Mouse (Mus musculus) embryonic facial prominence, embryonic 15.5 days (tissue): Measurements from ENCODE around the gene Nup214. TPM values are rescaled to one million over a fixed set of nuclear protein-coding genes. Genes with fewer than 3 reads are reported as not detected.

ENCODE experiments used
- ATAC-seq: fragments of 200-750 bp; cut with Nextera tagmentation; 2 replicates; pipeline ENCODE4 v1.8.0; 2017; ENCODE audit warnings: low read depth, moderate TSS enrichment; ENCODE audit not compliant: insufficient number of reproducible peaks, low FRiP score, low TSS enrichment
- H3K27ac ChIP-seq: fragments of 300-500 bp; sonication (generic); replicated peaks from 2 replicates; pipeline ENCODE4 v1.5.1; 2015; ENCODE audit warnings: mild to moderate bottlenecking, inconsistent platforms
- H3K27me3 ChIP-seq: fragments of 300-500 bp; sonication (generic); 2 replicates; pipeline ENCODE4 v1.6.1; 2015; ENCODE audit warnings: inconsistent platforms
- H3K36me3 ChIP-seq: fragments of 300-500 bp; sonication (generic); 2 replicates; pipeline ENCODE4 v1.6.1; 2015; ENCODE audit warnings: mild to moderate bottlenecking, inconsistent platforms
- H3K4me1 ChIP-seq: fragments of 300-500 bp; sonication (generic); 2 replicates; pipeline ENCODE4 v1.6.1; 2015; ENCODE audit warnings: inconsistent platforms
- H3K4me2 ChIP-seq: fragments of 300-500 bp; sonication (generic); replicated peaks from 2 replicates; pipeline ENCODE4 v1.6.1; 2015; ENCODE audit warnings: mild to moderate bottlenecking, inconsistent platforms
- H3K4me3 ChIP-seq: fragments of 300-500 bp; sonication (generic); replicated peaks from 2 replicates; pipeline ENCODE4 v1.5.1; 2015; ENCODE audit warnings: mild to moderate bottlenecking, inconsistent platforms
- H3K9ac ChIP-seq: fragments of 300-500 bp; sonication (generic); 2 replicates; pipeline ENCODE4 v1.6.1; 2015; ENCODE audit warnings: inconsistent platforms
- H3K9me3 ChIP-seq: fragments of 300-500 bp; sonication (generic); replicated peaks from 2 replicates; pipeline ENCODE4 v1.6.1; 2016; ENCODE audit warnings: inconsistent platforms
- WGBS: fragments of 180-500 bp; shearing (Covaris S2); methylation state at CpG from one replicate; pipeline ENCODE4 v1.1.7; 2015; 5-methylcytosine and 5-hydroxymethylcytosine counted together
- polyA plus RNA-seq: library from polyadenylated mRNA; unstranded; fragments of >200 nt; fragmentation: Nextera tagmentation; extraction: Ambion mirVana; gene quantifications from 2 replicates; pipeline ENCODE4 v1.2.1, GENCODE M21; 2015

Gene Nup214
- polyA plus RNA-seq, 1 experiment from 2014 or later = 86.8 TPM

DNA sequence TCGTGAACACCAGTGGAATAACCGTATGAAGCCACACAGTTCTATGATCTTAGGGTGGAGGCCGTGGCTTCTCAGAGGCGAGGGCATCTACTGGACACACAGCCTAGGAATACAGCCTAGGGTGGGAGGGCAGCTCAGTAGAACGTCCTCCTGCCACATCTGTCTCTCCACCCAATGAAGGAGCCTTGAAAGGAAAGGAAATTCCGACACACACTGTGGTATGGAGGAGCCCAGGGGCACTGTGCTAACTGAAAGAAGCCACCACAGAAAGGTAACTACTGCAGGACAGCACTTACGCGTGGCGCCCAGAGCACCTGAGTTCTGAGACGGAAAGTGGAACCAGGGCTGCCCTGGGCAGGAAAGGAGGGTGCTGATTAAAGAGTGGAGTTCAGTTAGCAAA, 96.5 kb downstream of the Nup214 start:
- 91% methylated on average over 10 of the region's 10 CpGs for WGBS
- Histone ChIP-seq H3K4me2 (no peak overlapping the region), H3K27me3 (no peaks in the 10 kb centered on the region), H3K27ac (no peak overlapping the region), H3K36me3 (no peaks in the 10 kb centered on the region), H3K4me1 (0 out of 2 replicates have a peak, but pooled peaks cover 8% of the 10 kb centered on the region), H3K9ac (no peak overlapping the region), H3K4me3 (no peak overlapping the region), H3K9me3 (no peaks in the 10 kb centered on the region)
- ATAC-seq = no peak

DNA sequence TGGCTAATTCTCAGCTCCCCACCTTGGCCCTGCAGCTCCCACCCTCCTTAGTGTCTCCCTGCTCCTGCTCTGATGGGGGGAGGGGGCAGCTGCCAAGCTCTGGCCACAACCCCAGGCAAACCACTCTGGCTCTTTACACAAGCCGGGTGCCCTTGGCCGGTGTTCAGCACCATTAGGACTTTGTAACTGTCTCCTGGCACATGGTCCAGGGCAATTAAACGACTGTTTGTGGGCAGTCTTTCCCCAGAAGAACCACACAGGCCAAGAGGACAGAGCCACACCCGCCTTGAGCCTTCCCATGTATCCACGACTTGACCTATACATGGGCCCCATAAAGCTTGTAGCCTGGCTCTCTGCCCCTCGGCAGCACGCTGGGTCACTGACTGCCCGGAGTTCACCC, 100.2 kb downstream of the Nup214 start:
- no peaks in the 10 kb centered on the region for H3K36me3 ChIP-seq
- no peak for ATAC-seq
- H3K4me2 ChIP-seq = no peak overlapping the region
- H3K4me1 ChIP-seq = no peaks in the 10 kb centered on the region
- no peak overlapping the region for H3K27ac ChIP-seq
- no peaks in the 10 kb centered on the region for H3K9me3 ChIP-seq
- 54% methylated on average over 8 of the region's 8 CpGs for WGBS
- no peak overlapping the region for H3K4me3 ChIP-seq
- H3K27me3 ChIP-seq = no peaks in the 10 kb centered on the region
- no peak overlapping the region for H3K9ac ChIP-seq

DNA sequence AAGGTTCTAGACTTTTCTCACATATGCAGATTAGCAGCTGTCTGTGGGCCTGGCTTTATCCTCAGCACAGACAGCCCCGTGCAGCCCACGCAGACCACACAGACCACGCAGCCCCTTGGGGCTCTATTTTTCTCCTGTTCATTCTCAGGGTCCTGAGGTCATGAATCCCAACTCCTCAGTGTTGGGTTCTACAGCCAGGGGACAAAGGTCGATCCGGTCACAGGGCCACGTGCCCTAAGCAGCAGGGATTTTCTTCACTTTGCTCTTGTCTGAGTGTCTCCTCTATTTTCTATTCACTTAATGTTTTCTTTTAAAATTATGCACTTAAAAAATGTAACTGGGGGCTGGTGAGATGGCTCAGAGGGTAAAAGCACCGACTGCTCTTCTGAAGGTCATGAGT, 101.1 kb downstream of the Nup214 start:
- Histone ChIP-seq H3K4me2 (no peak overlapping the region), H3K4me1 (no peaks in the 10 kb centered on the region), H3K27ac (no peak overlapping the region), H3K9ac (no peak overlapping the region), H3K9me3 (no peaks in the 10 kb centered on the region), H3K27me3 (no peaks in the 10 kb centered on the region), H3K36me3 (no peaks in the 10 kb centered on the region), H3K4me3 (no peak overlapping the region)
- ATAC-seq = no peak
- 61% methylated on average over 7 of the region's 7 CpGs for WGBS

DNA sequence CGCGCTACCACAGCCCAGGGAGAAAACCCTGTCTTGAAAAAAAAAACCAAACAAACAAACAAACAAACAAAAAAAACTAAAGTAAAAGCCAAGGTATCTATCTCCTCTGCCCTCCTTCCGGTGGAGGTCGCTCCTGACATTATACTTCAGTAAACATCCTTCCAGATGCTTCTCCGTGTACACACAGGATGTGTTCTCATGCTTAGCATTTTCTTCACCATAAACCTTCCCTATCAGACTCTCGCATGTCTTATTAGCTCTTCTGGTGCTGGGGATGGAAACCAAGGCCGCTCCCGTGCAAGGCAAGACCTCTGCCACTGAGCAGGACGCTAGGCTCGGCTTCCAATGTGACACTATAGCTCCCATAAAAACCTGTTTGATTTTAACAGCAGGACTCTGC, 103.5 kb downstream of the Nup214 start:
- ATAC-seq = no peak
- H3K9ac ChIP-seq = no peak overlapping the region
- 89% methylated on average over 10 of the region's 10 CpGs for WGBS
- H3K27me3 ChIP-seq = peaks cover 14% of the 10 kb centered on the region
- H3K9me3 ChIP-seq = no peaks in the 10 kb centered on the region
- H3K4me3 ChIP-seq = no peak overlapping the region
- H3K4me1 ChIP-seq = 0 out of 2 replicates have a peak, but pooled peaks cover under 1% of the 10 kb centered on the region
- no peak overlapping the region for H3K4me2 ChIP-seq
- no peaks in the 10 kb centered on the region for H3K36me3 ChIP-seq
- no peak overlapping the region for H3K27ac ChIP-seq

DNA sequence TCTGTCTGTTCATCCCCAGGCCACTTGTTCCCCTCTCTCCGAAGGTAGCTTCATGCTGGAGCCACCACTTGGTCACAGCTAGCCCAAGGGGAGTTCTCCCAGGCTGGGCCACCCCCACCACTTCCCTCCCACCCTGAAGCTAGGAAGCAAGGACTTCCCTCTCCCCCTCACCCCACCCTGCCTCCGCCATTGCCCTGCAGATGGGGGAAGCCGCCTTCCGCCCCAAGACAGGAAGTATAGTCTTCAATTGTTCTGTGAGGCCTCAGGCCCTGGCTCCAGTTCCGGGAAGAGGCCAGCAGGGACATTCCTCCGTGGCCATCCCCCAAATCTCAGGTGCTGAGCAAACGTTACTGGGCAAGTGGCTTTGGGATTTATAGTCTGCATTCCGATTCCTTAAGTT, 104.3 kb downstream of the Nup214 start:
- H3K4me3 ChIP-seq = no peak overlapping the region
- no peak overlapping the region for H3K4me2 ChIP-seq
- H3K36me3 ChIP-seq = no peaks in the 10 kb centered on the region
- ATAC-seq = no peak
- no peaks in the 10 kb centered on the region for H3K9me3 ChIP-seq
- H3K27ac ChIP-seq = no peak overlapping the region
- peaks cover 22% of the 10 kb centered on the region for H3K27me3 ChIP-seq
- peaks cover 8% of the 10 kb centered on the region for H3K4me1 ChIP-seq
- no peak overlapping the region for H3K9ac ChIP-seq
- WGBS = 36% methylated on average over 8 of the region's 8 CpGs

DNA sequence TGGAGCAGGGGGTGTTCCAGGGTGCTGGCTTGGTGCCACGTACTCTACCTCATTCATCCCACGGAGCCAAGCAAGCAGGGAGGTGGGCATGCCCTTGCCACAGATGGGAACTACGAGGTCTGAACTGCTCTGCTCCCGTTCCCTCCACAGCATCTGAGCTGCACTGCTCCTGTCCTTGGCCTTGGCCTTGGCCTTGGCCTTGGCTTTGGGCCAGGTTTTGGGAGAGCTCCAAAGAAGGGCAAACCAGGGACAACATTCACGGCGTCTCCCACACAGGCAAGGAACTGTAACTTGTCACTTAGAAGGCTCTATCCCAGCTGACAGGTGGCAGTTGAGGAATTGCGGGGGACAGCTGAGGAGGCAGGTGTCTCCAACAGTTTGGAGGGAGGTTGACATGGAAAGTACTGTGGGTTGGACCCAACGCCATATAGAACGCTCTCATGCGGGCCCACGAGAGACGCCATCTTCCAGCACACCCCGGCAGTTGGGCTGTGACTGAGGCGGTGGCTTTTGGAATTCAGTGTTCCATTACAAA, 105.0 kb downstream of the Nup214 start:
- 85% methylated on average over 14 of the region's 14 CpGs for WGBS

DNA sequence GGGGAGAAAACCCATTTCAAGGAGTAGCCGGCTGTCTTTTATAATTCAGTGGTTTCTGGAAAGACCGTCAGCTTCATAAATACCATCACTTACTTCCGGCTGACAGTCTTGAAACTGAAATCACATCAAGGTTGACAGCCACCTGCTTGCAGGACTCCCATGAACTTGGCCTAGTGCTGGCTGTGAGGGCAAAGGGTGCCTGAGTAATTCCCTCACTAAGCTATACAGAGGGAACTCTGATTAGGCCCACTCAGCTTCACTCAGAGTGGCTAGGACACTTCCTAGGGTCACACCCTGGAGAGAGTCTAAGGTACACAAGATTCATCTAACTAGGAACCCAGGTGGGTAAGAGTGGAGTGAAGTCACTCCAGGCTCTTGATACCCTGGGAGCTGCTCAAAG, 106.4 kb downstream of the Nup214 start:
- Histone ChIP-seq H3K9me3 (no peaks in the 10 kb centered on the region), H3K4me2 (no peak overlapping the region), H3K27ac (no peak overlapping the region), H3K4me1 (peaks cover 15% of the 10 kb centered on the region), H3K27me3 (peaks cover 42% of the 10 kb centered on the region), H3K36me3 (no peaks in the 10 kb centered on the region), H3K4me3 (no peak overlapping the region), H3K9ac (no peak overlapping the region)
- no peak for ATAC-seq
- 87% methylated on average over 3 of the region's 3 CpGs for WGBS

More for the DNA sequence above, 105.0 kb downstream of the Nup214 start:
- ATAC-seq = no peak
- no peaks in the 10 kb centered on the region for H3K9me3 ChIP-seq
- peaks cover 29% of the 10 kb centered on the region for H3K27me3 ChIP-seq
- no peak overlapping the region for H3K9ac ChIP-seq
- H3K36me3 ChIP-seq = no peaks in the 10 kb centered on the region
- H3K4me3 ChIP-seq = no peak overlapping the region
- H3K4me1 ChIP-seq = peaks cover 15% of the 10 kb centered on the region
- no peak overlapping the region for H3K4me2 ChIP-seq
- no peak overlapping the region for H3K27ac ChIP-seq

DNA sequence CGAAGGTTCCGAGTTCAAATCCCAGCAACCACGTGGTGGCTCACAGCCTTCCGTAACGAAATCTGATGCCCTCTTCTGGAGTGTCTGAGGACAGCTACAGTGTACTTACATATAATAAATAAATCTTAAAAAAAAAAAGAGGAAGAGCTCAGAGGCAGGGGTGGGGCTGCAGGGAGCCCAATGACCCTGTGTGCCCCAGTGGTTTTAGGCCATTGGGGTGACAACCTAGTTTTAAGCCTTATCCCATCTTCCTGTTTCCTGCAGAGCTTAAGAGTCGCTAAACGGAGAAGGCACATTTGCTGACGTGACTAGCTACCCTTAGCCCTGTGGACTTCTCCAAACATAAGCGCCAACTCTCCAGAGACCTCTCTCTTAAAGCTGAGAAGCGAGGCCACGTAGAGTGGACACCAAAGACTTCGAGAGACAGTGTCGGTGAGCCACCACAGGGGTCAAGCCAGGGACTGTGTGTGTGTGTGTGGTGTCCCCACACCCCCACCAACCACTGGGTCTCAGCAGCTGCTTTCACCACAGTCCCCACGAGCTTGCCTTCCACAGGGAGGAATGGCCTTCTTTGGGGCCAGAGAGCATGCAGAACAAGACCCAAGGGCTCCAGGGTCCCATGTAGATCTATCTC, 107.2 kb downstream of the Nup214 start:
- 79% methylated on average over 14 of the region's 14 CpGs for WGBS
- peaks cover 15% of the 10 kb centered on the region for H3K4me1 ChIP-seq
- no peaks in the 10 kb centered on the region for H3K9me3 ChIP-seq
- no peak overlapping the region for H3K9ac ChIP-seq
- H3K36me3 ChIP-seq = no peaks in the 10 kb centered on the region
- peaks cover 50% of the 10 kb centered on the region for H3K27me3 ChIP-seq
- peak overlapping the region; percentile 67 for H3K4me3 ChIP-seq
- H3K4me2 ChIP-seq = peak overlapping the region; percentile 100; the same call in 1 of the 2 replicates
- ATAC-seq = no peak
- H3K27ac ChIP-seq = no peak overlapping the region

DNA sequence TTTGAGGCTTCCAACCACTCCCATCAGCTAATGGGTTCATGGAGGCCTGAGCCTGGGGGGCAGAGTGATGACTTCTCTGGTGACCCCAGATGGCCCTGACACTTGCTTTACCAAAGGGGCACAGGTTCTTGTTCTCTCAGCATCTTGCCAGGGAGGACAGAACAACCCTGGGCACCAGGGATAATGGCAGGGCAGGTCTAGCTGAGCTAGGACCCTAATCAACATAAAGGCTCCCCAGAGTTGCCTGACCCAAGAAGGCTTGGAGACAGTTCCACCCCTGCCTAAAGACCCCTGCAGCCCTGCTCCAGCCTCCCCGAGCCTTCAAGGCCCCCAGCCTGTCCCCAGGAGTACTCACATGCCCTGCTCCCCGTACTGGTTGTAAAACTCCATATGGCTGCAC, 108.0 kb downstream of the Nup214 start:
- Histone ChIP-seq H3K27ac (no peak overlapping the region), H3K9me3 (no peaks in the 10 kb centered on the region), H3K27me3 (peaks cover 58% of the 10 kb centered on the region), H3K36me3 (no peaks in the 10 kb centered on the region), H3K4me3 (peak overlapping the region; percentile 67), H3K4me2 (peak overlapping the region; percentile 100), H3K9ac (no peak overlapping the region), H3K4me1 (peaks cover 15% of the 10 kb centered on the region)
- ATAC-seq = no peak
- 51% methylated on average over 2 of the region's 2 CpGs for WGBS

DNA sequence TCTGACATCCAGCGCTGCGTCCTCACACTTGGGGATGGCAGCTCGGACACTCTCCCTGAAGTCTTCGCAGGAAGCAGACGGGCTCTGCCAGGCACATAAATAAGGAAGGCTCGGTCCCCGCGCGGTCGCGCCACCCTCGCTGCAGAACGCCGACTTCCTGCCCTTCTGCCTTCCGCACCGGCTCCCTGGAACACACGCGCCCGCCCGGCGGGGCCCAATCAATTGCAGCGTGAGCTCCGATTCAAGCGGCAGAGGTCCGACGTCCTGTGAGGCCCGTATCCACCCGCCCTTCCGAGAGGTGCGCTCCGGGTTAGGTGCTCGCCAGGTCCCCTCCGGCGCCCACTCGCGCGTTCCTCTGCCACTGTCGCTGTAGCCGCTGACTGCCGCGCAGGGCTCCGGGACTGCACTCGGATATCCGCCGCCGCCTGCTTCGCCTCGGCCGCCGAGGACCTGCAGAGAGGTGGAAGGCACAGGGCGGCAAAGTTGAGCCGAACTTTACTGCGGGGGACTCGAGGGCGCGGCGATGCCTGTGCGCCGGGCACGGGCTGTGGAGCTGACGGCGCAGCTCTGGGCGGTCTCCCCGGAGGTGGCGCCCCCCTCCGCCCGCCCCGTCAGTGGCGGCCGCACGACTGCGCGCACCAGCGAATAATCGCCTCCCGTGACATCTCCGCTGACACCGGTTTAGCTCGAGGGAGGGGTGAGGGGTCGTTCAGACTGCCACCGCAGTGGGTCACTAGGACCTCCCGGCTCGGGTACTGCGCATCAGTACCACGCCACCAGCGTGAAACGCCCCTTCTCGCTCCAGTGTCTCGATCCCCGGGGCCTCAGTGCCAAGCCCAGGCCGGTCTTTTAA, 109.1 kb downstream of the Nup214 start:
- Histone ChIP-seq H3K4me3 (peak overlapping the region; percentile 67), H3K27ac (0 out of 2 replicates have a peak overlapping the region, but pooled peaks have one; percentile 22), H3K4me2 (peak overlapping the region; percentile 100), H3K27me3 (peaks cover 68% of the 10 kb centered on the region), H3K4me1 (peaks cover 19% of the 10 kb centered on the region), H3K36me3 (no peaks in the 10 kb centered on the region), H3K9ac (peak overlapping the region; percentile 50), H3K9me3 (no peaks in the 10 kb centered on the region)
- ATAC-seq = no peak
- under 1% methylated on average over 91 of the region's 91 CpGs for WGBS

DNA sequence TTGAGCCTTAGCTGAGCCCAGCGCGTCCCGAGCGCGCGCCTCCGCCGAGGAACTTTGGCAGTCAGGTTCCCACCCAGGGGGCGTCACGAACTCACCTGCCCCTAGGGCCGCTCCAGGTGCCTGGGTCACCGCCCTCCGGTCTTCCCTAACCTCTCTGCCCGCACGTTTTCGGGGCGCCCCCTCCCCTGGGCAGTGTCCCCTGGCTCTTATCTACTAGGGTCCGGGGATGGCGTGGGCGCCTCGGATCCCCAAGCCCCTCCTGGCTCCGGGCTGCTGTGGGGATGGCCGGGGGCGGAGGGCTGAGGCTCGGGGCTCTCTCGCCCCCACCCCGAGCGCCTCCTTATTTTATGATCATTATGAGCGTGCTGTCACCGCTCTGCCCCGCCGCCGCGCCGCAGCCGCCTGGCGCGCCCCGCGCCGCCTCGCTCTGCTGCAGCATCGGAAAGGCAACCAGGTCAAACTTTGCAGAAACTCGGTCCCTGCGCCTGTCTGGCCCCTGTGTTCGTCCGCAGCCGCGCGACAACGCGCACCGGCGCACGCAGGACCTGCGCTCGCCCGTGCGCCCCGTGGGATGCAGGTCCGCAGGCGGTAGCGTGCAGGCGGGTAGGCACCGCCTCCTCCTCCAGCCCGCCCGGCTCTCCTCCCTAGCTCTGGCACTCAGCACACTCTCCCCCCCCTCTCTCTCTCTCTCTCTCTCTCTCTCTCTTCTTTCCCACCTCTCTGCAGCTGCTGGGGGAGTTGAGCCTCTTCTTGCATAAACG, 110.1 kb downstream of the Nup214 start, which contains the start of gene Fam78a:
Gene Fam78a (minus strand): TSS at position 747 of the 761 bp plus-strand sequence.
- Histone ChIP-seq H3K9me3 (no peaks in the 10 kb centered on the region), H3K4me3 (peak within 1 kb of the TSS; percentile 67), H3K9ac (peak within 1 kb of the TSS; percentile 40), H3K4me1 (peaks cover 28% of the 10 kb centered on the region), H3K27me3 (peaks cover 75% of the 10 kb centered on the region), H3K4me2 (peak within 1 kb of the TSS; percentile 100), H3K36me3 (no peaks in the 10 kb centered on the region), H3K27ac (no peak within 1 kb of the TSS)
- ATAC-seq = peak; percentile 67
- 1% methylated on average over 59 of the region's 68 CpGs for WGBS
